Mouse (Mus musculus): ENCODE data around the gene Gm20388. TPM values are rescaled to one million over a fixed set of nuclear protein-coding genes. Genes with fewer than 3 reads are reported as not detected.

Gene Gm20388
- polyA plus RNA-seq, 1 experiment: 28.1 TPM

GRCm38 (mm10) chr8:121570335-121570734 lies 1659.7 kb downstream of the Gm20388 start:
- H3K4me1 ChIP-seq (ENCODE audit: control insufficient read depth, insufficient read depth, low read length): peaks cover 2% of the 10 kb centered on the region
- no peak overlapping the region for H3K27ac ChIP-seq (ENCODE audit: insufficient read depth, low read length)
- TF ChIP-seq EP300 (IDR thresholded peaks at IDR 0.05; ENCODE audit: insufficient read depth, low read depth, low read length) (no peak), POLR2A (IDR thresholded peaks at IDR 0.05; ENCODE audit: insufficient read depth, low read length) (no peak), CTCF (IDR thresholded peaks at IDR 0.05; ENCODE audit: low read depth, low read length) (no peak)
- H3K9me3 ChIP-seq (replicated peaks; ENCODE audit: control insufficient read depth, insufficient read depth, low read length, poor library complexity, severe bottlenecking): no peaks in the 10 kb centered on the region
- no peaks in the 10 kb centered on the region for H3K27me3 ChIP-seq (ENCODE audit: control insufficient read depth, insufficient read depth, low read length, poor library complexity, severe bottlenecking)
- H3K4me3 ChIP-seq (ENCODE audit: low read depth, low read length): peak overlapping the region; percentile 46
- H3K9ac ChIP-seq (ENCODE audit: low read depth, poor library complexity, severe bottlenecking): peak overlapping the region; percentile 49
- no peaks in the 10 kb centered on the region for H3K36me3 ChIP-seq (ENCODE audit: control insufficient read depth, insufficient read depth, low read length, poor library complexity, severe bottlenecking)

- Histone ChIP-seq H3K4me3 (ENCODE audit: low read depth, low read length) (peak overlapping the region; percentile 46), H3K9me3 (replicated peaks; ENCODE audit: control insufficient read depth, insufficient read depth, low read length, poor library complexity, severe bottlenecking) (no peaks in the 10 kb centered on the region), H3K27me3 (ENCODE audit: control insufficient read depth, insufficient read depth, low read length, poor library complexity, severe bottlenecking) (no peaks in the 10 kb centered on the region), H3K4me1 (ENCODE audit: control insufficient read depth, insufficient read depth, low read length) (peaks cover 2% of the 10 kb centered on the region), H3K36me3 (ENCODE audit: control insufficient read depth, insufficient read depth, low read length, poor library complexity, severe bottlenecking) (no peaks in the 10 kb centered on the region), H3K27ac (ENCODE audit: insufficient read depth, low read length) (no peak overlapping the region), H3K9ac (ENCODE audit: low read depth, poor library complexity, severe bottlenecking) (peak overlapping the region; percentile 49)
- no peak for TF ChIP-seq CTCF (IDR thresholded peaks at IDR 0.05; ENCODE audit: low read depth, low read length)
- TF ChIP-seq EP300 (IDR thresholded peaks at IDR 0.05; ENCODE audit: insufficient read depth, low read depth, low read length): no peak
- no peak for TF ChIP-seq POLR2A (IDR thresholded peaks at IDR 0.05; ENCODE audit: insufficient read depth, low read length)
Measured at GRCm38 (mm10) chr8:121570801-121571200, 1660.2 kb downstream of the Gm20388 start.

GRCm38 (mm10) chr8:121572121-121572520 lies 1661.5 kb downstream of the Gm20388 start:
- Histone ChIP-seq H3K36me3 (ENCODE audit: control insufficient read depth, insufficient read depth, low read length, poor library complexity, severe bottlenecking) (no peaks in the 10 kb centered on the region), H3K9me3 (replicated peaks; ENCODE audit: control insufficient read depth, insufficient read depth, low read length, poor library complexity, severe bottlenecking) (no peaks in the 10 kb centered on the region), H3K27me3 (ENCODE audit: control insufficient read depth, insufficient read depth, low read length, poor library complexity, severe bottlenecking) (no peaks in the 10 kb centered on the region), H3K4me3 (ENCODE audit: low read depth, low read length) (no peak overlapping the region), H3K27ac (ENCODE audit: insufficient read depth, low read length) (no peak overlapping the region), H3K9ac (ENCODE audit: low read depth, poor library complexity, severe bottlenecking) (no peak overlapping the region), H3K4me1 (ENCODE audit: control insufficient read depth, insufficient read depth, low read length) (peaks cover 2% of the 10 kb centered on the region)
- no peak for TF ChIP-seq POLR2A (IDR thresholded peaks at IDR 0.05; ENCODE audit: insufficient read depth, low read length)
- TF ChIP-seq CTCF (IDR thresholded peaks at IDR 0.05; ENCODE audit: low read depth, low read length): no peak
- no peak for TF ChIP-seq EP300 (IDR thresholded peaks at IDR 0.05; ENCODE audit: insufficient read depth, low read depth, low read length)

GRCm38 (mm10) chr8:121573275-121573674 lies 1662.6 kb downstream of the Gm20388 start:
- TF ChIP-seq EP300 (IDR thresholded peaks at IDR 0.05; ENCODE audit: insufficient read depth, low read depth, low read length): no peak
- no peak for TF ChIP-seq POLR2A (IDR thresholded peaks at IDR 0.05; ENCODE audit: insufficient read depth, low read length)
- no peak for TF ChIP-seq CTCF (IDR thresholded peaks at IDR 0.05; ENCODE audit: low read depth, low read length)
- no peak overlapping the region for H3K4me3 ChIP-seq (ENCODE audit: low read depth, low read length)
- no peaks in the 10 kb centered on the region for H3K27me3 ChIP-seq (ENCODE audit: control insufficient read depth, insufficient read depth, low read length, poor library complexity, severe bottlenecking)
- H3K9ac ChIP-seq (ENCODE audit: low read depth, poor library complexity, severe bottlenecking): no peak overlapping the region
- H3K9me3 ChIP-seq (replicated peaks; ENCODE audit: control insufficient read depth, insufficient read depth, low read length, poor library complexity, severe bottlenecking): no peaks in the 10 kb centered on the region
- H3K36me3 ChIP-seq (ENCODE audit: control insufficient read depth, insufficient read depth, low read length, poor library complexity, severe bottlenecking): no peaks in the 10 kb centered on the region
- H3K4me1 ChIP-seq (ENCODE audit: control insufficient read depth, insufficient read depth, low read length): peaks cover 2% of the 10 kb centered on the region
- no peak overlapping the region for H3K27ac ChIP-seq (ENCODE audit: insufficient read depth, low read length)

GRCm38 (mm10) chr8:121575661-121576060 lies 1665.0 kb downstream of the Gm20388 start:
- TF ChIP-seq POLR2A (IDR thresholded peaks at IDR 0.05; ENCODE audit: insufficient read depth, low read length): no peak
- no peak for TF ChIP-seq EP300 (IDR thresholded peaks at IDR 0.05; ENCODE audit: insufficient read depth, low read depth, low read length)
- TF ChIP-seq CTCF (IDR thresholded peaks at IDR 0.05; ENCODE audit: low read depth, low read length): no peak
- no peak overlapping the region for H3K27ac ChIP-seq (ENCODE audit: insufficient read depth, low read length)
- H3K27me3 ChIP-seq (ENCODE audit: control insufficient read depth, insufficient read depth, low read length, poor library complexity, severe bottlenecking): no peaks in the 10 kb centered on the region
- no peak overlapping the region for H3K9ac ChIP-seq (ENCODE audit: low read depth, poor library complexity, severe bottlenecking)
- no peaks in the 10 kb centered on the region for H3K36me3 ChIP-seq (ENCODE audit: control insufficient read depth, insufficient read depth, low read length, poor library complexity, severe bottlenecking)
- H3K4me1 ChIP-seq (ENCODE audit: control insufficient read depth, insufficient read depth, low read length): peaks cover 2% of the 10 kb centered on the region
- H3K4me3 ChIP-seq (ENCODE audit: low read depth, low read length): no peak overlapping the region
- H3K9me3 ChIP-seq (replicated peaks; ENCODE audit: control insufficient read depth, insufficient read depth, low read length, poor library complexity, severe bottlenecking): no peaks in the 10 kb centered on the region

- H3K9me3 ChIP-seq (replicated peaks; ENCODE audit: control insufficient read depth, insufficient read depth, low read length, poor library complexity, severe bottlenecking): no peaks in the 10 kb centered on the region
- peak overlapping the region; percentile 76 for H3K9ac ChIP-seq (ENCODE audit: low read depth, poor library complexity, severe bottlenecking)
- TF ChIP-seq POLR2A (IDR thresholded peaks at IDR 0.05; ENCODE audit: insufficient read depth, low read length): no peak
- TF ChIP-seq EP300 (IDR thresholded peaks at IDR 0.05; ENCODE audit: insufficient read depth, low read depth, low read length): no peak
- TF ChIP-seq CTCF (IDR thresholded peaks at IDR 0.05; ENCODE audit: low read depth, low read length): no peak
- H3K27me3 ChIP-seq (ENCODE audit: control insufficient read depth, insufficient read depth, low read length, poor library complexity, severe bottlenecking): no peaks in the 10 kb centered on the region
- H3K4me3 ChIP-seq (ENCODE audit: low read depth, low read length): peak overlapping the region; percentile 84
- H3K36me3 ChIP-seq (ENCODE audit: control insufficient read depth, insufficient read depth, low read length, poor library complexity, severe bottlenecking): no peaks in the 10 kb centered on the region
- no peak overlapping the region for H3K27ac ChIP-seq (ENCODE audit: insufficient read depth, low read length)
- H3K4me1 ChIP-seq (ENCODE audit: control insufficient read depth, insufficient read depth, low read length): peaks cover 2% of the 10 kb centered on the region
Measured at GRCm38 (mm10) chr8:121577751-121578675, 1667.4 kb downstream of the Gm20388 start.

Data from ES-Bruce4 (cell line).